Mouse (Mus musculus): Measurements from ENCODE around the gene Fam114a2.

Gene Fam114a2

DNA sequence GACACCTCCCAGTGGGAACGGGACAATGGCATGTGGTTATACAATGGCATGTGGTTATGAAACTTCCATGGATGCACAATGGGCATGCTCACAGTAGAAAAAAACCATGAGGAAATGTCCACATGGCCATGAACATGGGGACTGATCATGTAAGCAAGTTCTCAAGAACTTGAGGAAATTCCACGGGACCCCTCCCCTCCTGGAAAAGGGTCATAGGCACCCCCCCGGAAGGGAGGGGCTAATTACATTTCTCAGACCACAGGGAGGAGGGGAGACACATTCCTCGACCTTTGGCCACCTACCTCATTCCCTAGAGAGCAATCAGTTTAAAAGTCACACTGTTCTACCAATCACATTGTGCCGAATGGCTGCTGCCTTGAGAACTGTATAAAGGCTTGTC lies 64.0 kb downstream of the Fam114a2 start:
- TF ChIP-seq POU5F1 (IDR thresholded peaks at IDR 0.05; ENCODE audit: borderline replicate concordance, low read length) (no peak), NANOG (IDR thresholded peaks at IDR 0.05; ENCODE audit: borderline replicate concordance, low read length) (no peak), CTCF (conservative IDR thresholded peaks at IDR 0.05; ENCODE audit: low read length) (no peak)
- H3K4me3 ChIP-seq (replicated peaks; ENCODE audit: low read length), result no peak overlapping the region

DNA sequence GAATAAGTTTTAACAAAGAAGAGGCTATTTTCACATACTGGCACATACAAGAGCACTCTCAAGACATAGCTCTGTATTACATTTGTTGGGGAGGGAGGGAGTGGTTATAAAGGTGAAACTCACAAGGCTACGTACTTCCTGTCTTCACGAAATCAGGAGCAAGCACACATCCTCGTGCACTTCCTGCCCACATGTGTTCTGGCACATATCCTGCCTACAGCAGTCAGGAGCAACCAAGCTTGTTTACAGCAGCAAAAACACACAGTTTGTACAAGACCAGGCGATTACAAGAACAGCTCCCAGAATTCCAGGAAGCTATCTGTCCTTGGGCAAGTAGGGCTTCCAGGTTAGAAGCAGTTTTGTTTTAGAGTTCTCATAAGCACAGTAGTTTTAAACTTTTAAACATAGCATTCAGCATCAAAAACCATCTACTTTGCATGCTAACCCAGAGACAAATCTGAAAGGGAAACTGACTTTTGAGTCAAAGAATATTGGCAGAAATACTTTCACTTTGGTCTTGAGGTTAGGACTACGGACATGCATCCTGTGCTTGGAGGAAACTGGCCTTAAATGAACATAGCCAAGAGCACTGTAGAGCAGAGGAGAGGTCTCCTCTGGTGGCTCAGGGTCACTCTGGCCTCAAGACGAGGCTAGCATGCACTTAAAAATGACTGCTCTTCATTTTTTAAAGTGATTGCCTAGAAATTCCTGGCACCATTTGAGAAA lies 73.0 kb downstream of the Fam114a2 start:
- no peak for TF ChIP-seq POU5F1 (IDR thresholded peaks at IDR 0.05; ENCODE audit: borderline replicate concordance, low read length)
- TF ChIP-seq CTCF (conservative IDR thresholded peaks at IDR 0.05; ENCODE audit: low read length), result no peak
- no peak for TF ChIP-seq NANOG (IDR thresholded peaks at IDR 0.05; ENCODE audit: borderline replicate concordance, low read length)
- H3K4me3 ChIP-seq (replicated peaks; ENCODE audit: low read length), result no peak overlapping the region
- no peaks in the 10 kb centered on the region for H3K27me3 ChIP-seq (ENCODE audit: insufficient read depth, low read length)
- H3K9me3 ChIP-seq (ENCODE audit: low read length), result no peaks in the 10 kb centered on the region
- H3K36me3 ChIP-seq (ENCODE audit: insufficient read depth, low read length), result no peaks in the 10 kb centered on the region
- H3K4me1 ChIP-seq (replicated peaks; ENCODE audit: low read depth, low read length), result no peaks in the 10 kb centered on the region

More for the DNA sequence above, 64.0 kb downstream of the Fam114a2 start:
- H3K27me3 ChIP-seq (ENCODE audit: insufficient read depth, low read length), result peaks cover 7% of the 10 kb centered on the region; the same call in 1 of the 2 replicates
- H3K9me3 ChIP-seq (ENCODE audit: low read length), result no peaks in the 10 kb centered on the region
- H3K4me1 ChIP-seq (replicated peaks; ENCODE audit: low read depth, low read length), result 0 out of 2 replicates have a peak, but pooled peaks cover 7% of the 10 kb centered on the region
- H3K36me3 ChIP-seq (ENCODE audit: insufficient read depth, low read length), result no peaks in the 10 kb centered on the region

DNA sequence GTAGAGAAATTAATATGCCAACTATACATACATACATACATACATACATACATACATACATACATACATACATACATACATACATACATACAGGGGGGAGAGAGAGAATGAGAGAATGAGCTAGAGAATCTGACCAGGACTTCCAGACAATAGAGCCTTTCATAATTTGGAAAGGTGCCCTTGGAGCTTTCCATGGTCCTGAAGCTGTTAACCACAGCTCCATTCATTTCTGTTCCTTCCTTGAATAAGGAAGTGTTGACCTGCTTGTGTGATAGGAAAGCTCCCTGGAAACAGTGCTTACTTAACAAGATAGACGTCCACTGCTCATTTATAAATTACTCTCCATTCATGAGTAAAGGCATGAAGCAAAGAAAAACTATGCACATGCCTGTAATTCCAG lies 84.3 kb downstream of the Fam114a2 start:
- Histone ChIP-seq H3K36me3 (ENCODE audit: insufficient read depth, low read length) (no peaks in the 10 kb centered on the region), H3K27me3 (ENCODE audit: insufficient read depth, low read length) (no peaks in the 10 kb centered on the region), H3K4me3 (replicated peaks; ENCODE audit: low read length) (no peak overlapping the region), H3K9me3 (ENCODE audit: low read length) (no peaks in the 10 kb centered on the region; the same call in 1 of the 2 replicates), H3K4me1 (replicated peaks; ENCODE audit: low read depth, low read length) (no peaks in the 10 kb centered on the region)
- TF ChIP-seq POU5F1 (IDR thresholded peaks at IDR 0.05; ENCODE audit: borderline replicate concordance, low read length), result no peak
- TF ChIP-seq CTCF (conservative IDR thresholded peaks at IDR 0.05; ENCODE audit: low read length), result no peak
- no peak for TF ChIP-seq NANOG (IDR thresholded peaks at IDR 0.05; ENCODE audit: borderline replicate concordance, low read length)
